Mouse (Mus musculus) hindbrain, embryonic 12.5 days (tissue): ENCODE measurements around the gene Dctpp1. TPM values are rescaled to one million over a fixed set of nuclear protein-coding genes. Genes with fewer than 3 reads are reported as not detected.

ENCODE experiments used
- ATAC-seq: fragments of 200-750 bp; cut with Nextera tagmentation; 2 replicates; pipeline ENCODE4 v1.8.0; 2017; ENCODE audit warnings: moderate TSS enrichment; ENCODE audit not compliant: low FRiP score
- H3K27ac ChIP-seq: fragments of 300-500 bp; sonication (generic); 2 replicates; pipeline ENCODE4 v1.5.1; 2016; ENCODE audit warnings: mild to moderate bottlenecking
- H3K27me3 ChIP-seq: fragments of 300-500 bp; sonication (generic); 2 replicates; pipeline ENCODE4 v1.6.1; 2016; ENCODE audit warnings: mild to moderate bottlenecking
- H3K36me3 ChIP-seq: fragments of 300-500 bp; sonication (generic); 2 replicates; pipeline ENCODE4 v1.6.1; 2016; ENCODE audit warnings: mild to moderate bottlenecking
- H3K4me1 ChIP-seq: fragments of 300-500 bp; sonication (generic); 2 replicates; pipeline ENCODE4 v1.6.1; 2016
- H3K4me2 ChIP-seq: fragments of 300-500 bp; sonication (generic); replicated peaks from 2 replicates; pipeline ENCODE4 v1.6.1; 2016; ENCODE audit warnings: mild to moderate bottlenecking
- H3K4me3 ChIP-seq: fragments of 300-500 bp; sonication (generic); 2 replicates; pipeline ENCODE4 v1.5.1; 2016; ENCODE audit warnings: mild to moderate bottlenecking
- H3K9ac ChIP-seq: fragments of 300-500 bp; sonication (generic); 2 replicates; pipeline ENCODE4 v1.6.1; 2016; ENCODE audit warnings: mild to moderate bottlenecking, moderate library complexity
- H3K9me3 ChIP-seq: fragments of 300-500 bp; sonication (generic); replicated peaks from 2 replicates; pipeline ENCODE4 v1.6.1; 2016; ENCODE audit warnings: mild to moderate bottlenecking
- WGBS: fragments of 180-500 bp; shearing (Covaris S2); methylation state at CpG from one replicate; pipeline ENCODE4 v1.1.7; 2016; 5-methylcytosine and 5-hydroxymethylcytosine counted together
- polyA plus RNA-seq: library from polyadenylated mRNA; unstranded; fragments of >200 nt; fragmentation: Nextera tagmentation; extraction: Ambion mirVana; gene quantifications from 2 replicates; pipeline ENCODE4 v1.2.1, GENCODE M21; 2016

The Dctpp1 gene
- polyA plus RNA-seq: 123 and 147 TPM in 2 replicates

- no peaks in the 10 kb centered on the region for H3K9me3 ChIP-seq
- H3K9ac ChIP-seq: peak within 1 kb of the TSS; percentile 66
- peak within 1 kb of the TSS; percentile 81 for H3K4me2 ChIP-seq
- 0 out of 2 replicates have a peak within 1 kb of the TSS, but pooled peaks have one; percentile 40 for H3K27ac ChIP-seq
- peaks cover 13% of the 10 kb centered on the region for H3K36me3 ChIP-seq
- H3K4me3 ChIP-seq: peak within 1 kb of the TSS; percentile 68
- peaks cover 17% of the 10 kb centered on the region for H3K4me1 ChIP-seq
- peak; percentile 99 for ATAC-seq
- WGBS: under 1% methylated on average over 50 of the region's 50 CpGs
- no peaks in the 10 kb centered on the region for H3K27me3 ChIP-seq
These were observed at the start of gene Dctpp1 for GRCm38 (mm10) chr7:127260309-127261111. Dctpp1 (minus strand) TSS chr7:127260709.

GRCm38 (mm10) chr7:127309951-127310350, 49.4 kb upstream of the Dctpp1 start:
- no peak overlapping the region for H3K9ac ChIP-seq
- WGBS: 75% methylated on average over 12 of the region's 12 CpGs
- no peaks in the 10 kb centered on the region for H3K9me3 ChIP-seq
- H3K27ac ChIP-seq: no peak overlapping the region
- H3K4me2 ChIP-seq: no peak overlapping the region
- H3K27me3 ChIP-seq: no peaks in the 10 kb centered on the region
- no peaks in the 10 kb centered on the region for H3K4me1 ChIP-seq
- H3K36me3 ChIP-seq: no peaks in the 10 kb centered on the region
- no peak overlapping the region for H3K4me3 ChIP-seq
- ATAC-seq: no peak

- no peak for ATAC-seq
- 71% methylated on average over 4 of the region's 4 CpGs for WGBS
- H3K36me3 ChIP-seq: no peaks in the 10 kb centered on the region
- H3K4me3 ChIP-seq: no peak overlapping the region
- H3K9ac ChIP-seq: no peak overlapping the region
- H3K4me1 ChIP-seq: no peaks in the 10 kb centered on the region
- H3K27ac ChIP-seq: no peak overlapping the region
- H3K27me3 ChIP-seq: no peaks in the 10 kb centered on the region
- H3K4me2 ChIP-seq: no peak overlapping the region
- no peaks in the 10 kb centered on the region for H3K9me3 ChIP-seq
These were observed 48.4 kb upstream of the Dctpp1 start for GRCm38 (mm10) chr7:127308887-127309286.

- Histone ChIP-seq H3K36me3 (no peaks in the 10 kb centered on the region), H3K4me2 (no peak overlapping the region), H3K4me3 (no peak overlapping the region), H3K27ac (no peak overlapping the region), H3K4me1 (no peaks in the 10 kb centered on the region), H3K9ac (no peak overlapping the region), H3K9me3 (no peaks in the 10 kb centered on the region), H3K27me3 (no peaks in the 10 kb centered on the region)
- no peak for ATAC-seq
- 89% methylated on average over 2 of the region's 2 CpGs for WGBS
These were observed 47.9 kb upstream of the Dctpp1 start for GRCm38 (mm10) chr7:127308431-127308830.

GRCm38 (mm10) chr7:127297586-127298193, 37.2 kb upstream of the Dctpp1 start:
- H3K36me3 ChIP-seq: no peaks in the 10 kb centered on the region
- H3K9ac ChIP-seq: no peak overlapping the region
- H3K9me3 ChIP-seq: no peaks in the 10 kb centered on the region
- 95% methylated on average over 5 of the region's 5 CpGs for WGBS
- no peak for ATAC-seq
- no peak overlapping the region for H3K4me2 ChIP-seq
- H3K27ac ChIP-seq: no peak overlapping the region
- no peaks in the 10 kb centered on the region for H3K4me1 ChIP-seq
- H3K4me3 ChIP-seq: no peak overlapping the region
- H3K27me3 ChIP-seq: no peaks in the 10 kb centered on the region

- no peaks in the 10 kb centered on the region for H3K36me3 ChIP-seq
- ATAC-seq: no peak
- no peaks in the 10 kb centered on the region for H3K27me3 ChIP-seq
- H3K27ac ChIP-seq: no peak overlapping the region
- no peak overlapping the region for H3K4me2 ChIP-seq
- WGBS: 83% methylated on average over 5 of the region's 5 CpGs
- no peaks in the 10 kb centered on the region for H3K9me3 ChIP-seq
- no peaks in the 10 kb centered on the region for H3K4me1 ChIP-seq
- no peak overlapping the region for H3K9ac ChIP-seq
- no peak overlapping the region for H3K4me3 ChIP-seq
These were observed 36.5 kb upstream of the Dctpp1 start for GRCm38 (mm10) chr7:127296786-127297555.

GRCm38 (mm10) chr7:127296098-127296497, 35.6 kb upstream of the Dctpp1 start, which contains the start of gene Itgal:
Itgal (plus strand) TSS chr7:127296260.
- H3K9me3 ChIP-seq: no peaks in the 10 kb centered on the region
- WGBS: 85% methylated on average over 11 of the region's 11 CpGs

GRCm38 (mm10) chr7:127290142-127290541, 29.6 kb upstream of the Dctpp1 start:
- H3K4me2 ChIP-seq: no peak overlapping the region
- no peaks in the 10 kb centered on the region for H3K4me1 ChIP-seq
- H3K27me3 ChIP-seq: no peaks in the 10 kb centered on the region
- no peak for ATAC-seq
- H3K4me3 ChIP-seq: no peak overlapping the region
- H3K27ac ChIP-seq: no peak overlapping the region
- no peak overlapping the region for H3K9ac ChIP-seq
- peaks cover 24% of the 10 kb centered on the region for H3K9me3 ChIP-seq
- WGBS: 63% methylated on average over 8 of the region's 8 CpGs
- no peaks in the 10 kb centered on the region for H3K36me3 ChIP-seq

More at GRCm38 (mm10) chr7:127296098-127296497, 35.6 kb upstream of the Dctpp1 start, which contains the start of gene Itgal:
- H3K4me3 ChIP-seq: no peak within 1 kb of the TSS
- no peaks in the 10 kb centered on the region for H3K27me3 ChIP-seq
- H3K9ac ChIP-seq: no peak within 1 kb of the TSS
- no peak for ATAC-seq
- no peak within 1 kb of the TSS for H3K4me2 ChIP-seq
- no peaks in the 10 kb centered on the region for H3K4me1 ChIP-seq
- no peaks in the 10 kb centered on the region for H3K36me3 ChIP-seq
- H3K27ac ChIP-seq: no peak within 1 kb of the TSS

GRCm38 (mm10) chr7:127289306-127289705, 28.8 kb upstream of the Dctpp1 start:
- Histone ChIP-seq H3K4me3 (no peak overlapping the region), H3K4me2 (no peak overlapping the region), H3K27ac (no peak overlapping the region), H3K9ac (no peak overlapping the region), H3K4me1 (no peaks in the 10 kb centered on the region), H3K9me3 (peaks cover 24% of the 10 kb centered on the region), H3K27me3 (no peaks in the 10 kb centered on the region), H3K36me3 (no peaks in the 10 kb centered on the region)
- ATAC-seq: no peak
- WGBS: 79% methylated on average over 2 of the region's 2 CpGs

- Histone ChIP-seq H3K27me3 (no peaks in the 10 kb centered on the region), H3K9me3 (peaks cover 24% of the 10 kb centered on the region), H3K9ac (no peak overlapping the region), H3K4me1 (no peaks in the 10 kb centered on the region), H3K4me2 (no peak overlapping the region), H3K36me3 (no peaks in the 10 kb centered on the region), H3K27ac (no peak overlapping the region), H3K4me3 (no peak overlapping the region)
- 78% methylated on average over 1 of the region's 1 CpGs for WGBS
- no peak for ATAC-seq
These were observed 27.4 kb upstream of the Dctpp1 start for GRCm38 (mm10) chr7:127287940-127288339.

GRCm38 (mm10) chr7:127285154-127285553, 24.6 kb upstream of the Dctpp1 start:
- 79% methylated on average over 7 of the region's 10 CpGs for WGBS
- H3K9ac ChIP-seq: no peak overlapping the region
- ATAC-seq: no peak
- no peak overlapping the region for H3K4me3 ChIP-seq
- H3K4me2 ChIP-seq: no peak overlapping the region
- H3K4me1 ChIP-seq: no peaks in the 10 kb centered on the region
- H3K27ac ChIP-seq: no peak overlapping the region
- H3K9me3 ChIP-seq: peaks cover 24% of the 10 kb centered on the region
- no peaks in the 10 kb centered on the region for H3K36me3 ChIP-seq
- H3K27me3 ChIP-seq: no peaks in the 10 kb centered on the region; the same call in 1 of the 2 replicates

GRCm38 (mm10) chr7:127282190-127282589, 21.7 kb upstream of the Dctpp1 start:
- ATAC-seq: no peak
- no peak overlapping the region for H3K4me2 ChIP-seq
- WGBS: 89% methylated on average over 2 of the region's 2 CpGs
- H3K9me3 ChIP-seq: peaks cover 11% of the 10 kb centered on the region; the same call in 1 of the 2 replicates
- H3K4me3 ChIP-seq: no peak overlapping the region
- H3K27ac ChIP-seq: no peak overlapping the region
- no peaks in the 10 kb centered on the region for H3K36me3 ChIP-seq
- H3K4me1 ChIP-seq: no peaks in the 10 kb centered on the region
- H3K9ac ChIP-seq: no peak overlapping the region
- no peaks in the 10 kb centered on the region; the same call in 1 of the 2 replicates for H3K27me3 ChIP-seq
